Comparison of ENCODE assay signal across 14 mouse cellular contexts in genomic region chr13:28425116-28425515, GRCm38 (mm10).
DNase-seq lines count a peak whose midpoint lies in the region; ATAC-seq and TF ChIP-seq lines count a peak whose summit lies in the region.
"Had no signal": no experiment of that assay in that cellular context is flagged by ENCODE, and none has a peak within 500 bp of the region (broad histone marks: within the 10 kb centered on the region; RNA-seq: fewer than 3 reads in every experiment).

No protein-coding gene starts in this region.

- WGBS in heart, embryonic 15.5 days: 63% methylated on average over 3 of the region's 3 CpGs
- 50% methylated on average over 3 of the region's 3 CpGs for WGBS in heart, adult 2 months
- 37% methylated on average over 3 of the region's 3 CpGs for WGBS in forebrain, embryonic 15.5 days

- TF ChIP-seq POLR2A in heart, adult 2 months (IDR thresholded peaks at IDR 0.05; ENCODE audit: insufficient read depth, low read depth, low read length): no peak
- TF ChIP-seq POLR2A in brain, embryonic 14.5 days (IDR thresholded peaks at IDR 0.05; ENCODE audit: borderline replicate concordance, extremely low read depth, insufficient read depth, insufficient read length, poor library complexity, severe bottlenecking): no peak

- no peak for DNase-seq in heart, adult 2 months
- peak; percentile 12 to 20 for DNase-seq in layer of hippocampus, postnatal 10 days (ENCODE audit: low spot score in 2 of 2)
- no peak for DNase-seq in layer of hippocampus, adult 2 months (ENCODE audit: low spot score in 2 of 2)
- peak; percentile 80 for DNase-seq in brain, embryonic 14.5 days (ENCODE audit: low read depth)
- DNase-seq in left cerebral cortex, adult 2 months (ENCODE audit: extremely low spot score in 1 of 2, low spot score in 2 of 2): no peak
- DNase-seq: adrenal gland, adult 2 months; cerebellum, adult 18-20 months; gastrocnemius, postnatal 36 days; lung, adult 18-20 months had no signal

- no peak overlapping the region for H3K9ac ChIP-seq in heart, embryonic 15.5 days
- no peak overlapping the region for H3K9ac ChIP-seq in heart, adult 2 months (ENCODE audit: low read depth, low read length)
- no peak overlapping the region for H3K9ac ChIP-seq in forebrain, embryonic 15.5 days (replicated peaks)
- H3K9ac ChIP-seq: embryonic facial prominence, embryonic 15.5 days; midbrain, embryonic 12.5 days had no signal

- H3K9me3 ChIP-seq in heart, embryonic 15.5 days (replicated peaks): no peaks in the 10 kb centered on the region
- H3K9me3 ChIP-seq in forebrain, embryonic 15.5 days: no peaks in the 10 kb centered on the region
- H3K9me3 ChIP-seq: embryonic facial prominence, embryonic 15.5 days; G1E; midbrain, embryonic 12.5 days had no signal

- H3K4me1 ChIP-seq in heart, embryonic 15.5 days (replicated peaks): peaks cover 26% of the 10 kb centered on the region
- peaks cover 4% of the 10 kb centered on the region for H3K4me1 ChIP-seq in heart, adult 2 months (ENCODE audit: control insufficient read depth, insufficient read depth, low read length)
- H3K4me1 ChIP-seq in forebrain, embryonic 15.5 days: peaks cover 24% of the 10 kb centered on the region
- H3K4me1 ChIP-seq: embryonic facial prominence, embryonic 15.5 days had no signal

- no peak overlapping the region for H3K4me3 ChIP-seq in heart, embryonic 15.5 days
- no peak overlapping the region for H3K4me3 ChIP-seq in heart, adult 2 months
- H3K4me3 ChIP-seq in layer of hippocampus, adult 2 months: no peak overlapping the region
- H3K4me3 ChIP-seq in forebrain, embryonic 15.5 days: no peak overlapping the region
- no peak overlapping the region for H3K4me3 ChIP-seq in left cerebral cortex, adult 2 months
- H3K4me3 ChIP-seq: embryonic facial prominence, embryonic 15.5 days; midbrain, embryonic 12.5 days had no signal

- no peaks in the 10 kb centered on the region for H3K27me3 ChIP-seq in heart, embryonic 15.5 days
- no peaks in the 10 kb centered on the region for H3K27me3 ChIP-seq in heart, adult 2 months (ENCODE audit: control insufficient read depth, insufficient read depth, low read length)
- no peaks in the 10 kb centered on the region for H3K27me3 ChIP-seq in forebrain, embryonic 15.5 days
- H3K27me3 ChIP-seq: embryonic facial prominence, embryonic 15.5 days; midbrain, embryonic 12.5 days had no signal

- peak overlapping the region; percentile 10 for H3K27ac ChIP-seq in heart, embryonic 15.5 days
- no peak overlapping the region for H3K27ac ChIP-seq in heart, adult 2 months
- H3K27ac ChIP-seq in layer of hippocampus, adult 2 months: no peak overlapping the region
- H3K27ac ChIP-seq in forebrain, embryonic 15.5 days (replicated peaks): peak overlapping the region; percentile 66
- no peak overlapping the region for H3K27ac ChIP-seq in left cerebral cortex, adult 2 months
- H3K27ac ChIP-seq: embryonic facial prominence, embryonic 15.5 days; midbrain, embryonic 12.5 days had no signal

- intact Hi-C loops in heart, adult 2 months (cut with DNase I): loop anchor here (2.0 kb wide), 1 partner anchor 524 kb away; no protein-coding TSS in a partner anchor
- intact Hi-C loops in left cerebral cortex, adult 2 months (cut with DNase I): no loop called here

- H3K36me3 ChIP-seq in heart, embryonic 15.5 days: no peaks in the 10 kb centered on the region
- peaks cover 5% of the 10 kb centered on the region; the same call in 1 of the 2 replicates for H3K36me3 ChIP-seq in heart, adult 2 months (ENCODE audit: control insufficient read depth, insufficient read depth, low read length)
- H3K36me3 ChIP-seq in forebrain, embryonic 15.5 days: no peaks in the 10 kb centered on the region
- H3K36me3 ChIP-seq: embryonic facial prominence, embryonic 15.5 days; G1E; midbrain, embryonic 12.5 days had no signal

- TF ChIP-seq CTCF in heart, adult 2 months (IDR thresholded peaks at IDR 0.05): no peak
- TF ChIP-seq CTCF in layer of hippocampus, adult 2 months (conservative IDR thresholded peaks at IDR 0.05): no peak
- no peak for TF ChIP-seq CTCF in brain, embryonic 14.5 days (IDR thresholded peaks at IDR 0.05; ENCODE audit: borderline replicate concordance, extremely low read depth, insufficient read depth, insufficient read length)
- no peak for TF ChIP-seq CTCF in left cerebral cortex, adult 2 months (IDR thresholded peaks at IDR 0.05)

- H3K4me2 ChIP-seq in heart, embryonic 15.5 days: no peak overlapping the region
- H3K4me2 ChIP-seq in forebrain, embryonic 15.5 days (replicated peaks): no peak overlapping the region
- H3K4me2 ChIP-seq: embryonic facial prominence, embryonic 15.5 days; midbrain, embryonic 12.5 days had no signal

- TF ChIP-seq EP300 in heart, adult 2 months (IDR thresholded peaks at IDR 0.05; ENCODE audit: insufficient read depth, low read depth, low read length): no peak

- no peaks in the 10 kb centered on the region for H3K79me2 ChIP-seq in heart, adult 2 months (replicated peaks; ENCODE audit: control insufficient read depth, insufficient read depth, low read length)

- no peak for ATAC-seq in heart, embryonic 15.5 days (replicated peaks; ENCODE audit: insufficient number of reproducible peaks, insufficient read depth, low FRiP score, low read depth)
- peak; percentile 82 for ATAC-seq in forebrain, embryonic 15.5 days (replicated peaks)

Comparison
In these comparisons a context has a peak if more than half of its experiments do, and no peak if none do; other contexts are left out.
1. H3K27ac ChIP-seq: peak in heart, embryonic 15.5 days (single experiment) and forebrain, embryonic 15.5 days (single experiment); none in heart, adult 2 months (single experiment), layer of hippocampus, adult 2 months (single experiment) and left cerebral cortex, adult 2 months (single experiment).
2. DNase-seq: peak in layer of hippocampus, postnatal 10 days (2 of 2) and brain, embryonic 14.5 days (single experiment); none in heart, adult 2 months (0 of 2), layer of hippocampus, adult 2 months (0 of 2) and left cerebral cortex, adult 2 months (0 of 2).